Mouse (Mus musculus) forebrain, postnatal 0 days (tissue): ENCODE measurements at regions not wholly inside any gene's neighbourhood (a gene's known extent, or its start where the extent isn't known, plus 50 kb on each side); places are given as distances from the start of the nearest gene placed in this dataset.
A peak's percentile ranks its signal among the peaks of the same experiment; 100 is the strongest.

Experiments
- ATAC-seq: fragments of 200-750 bp; cut with Nextera tagmentation; 2 replicates; pipeline ENCODE4 v1.8.0; 2017; ENCODE audit warnings: mild to moderate bottlenecking, moderate library complexity
- DNase-seq: peaks from one replicate; pipeline ENCODE4 v3.0.0-alpha.2; 2015
- H3K27ac ChIP-seq: fragments of 300-500 bp; sonication (generic); 2 replicates; pipeline ENCODE4 v1.5.1; 2014; ENCODE audit warnings: low read depth, mild to moderate bottlenecking, antibody characterized with exemption, low read length, moderate library complexity, mixed read lengths
- H3K27me3 ChIP-seq: fragments of 300-500 bp; sonication (generic); 2 replicates; pipeline ENCODE4 v1.6.1; 2014; ENCODE audit warnings: mild to moderate bottlenecking, low read length, mixed read lengths; ENCODE audit not compliant: insufficient read depth
- H3K36me3 ChIP-seq: fragments of 300-500 bp; sonication (generic); 2 replicates; pipeline ENCODE4 v1.6.1; 2014; ENCODE audit warnings: mild to moderate bottlenecking, moderate library complexity; ENCODE audit not compliant: insufficient read depth
- H3K4me1 ChIP-seq: fragments of 300-500 bp; sonication (generic); 2 replicates; pipeline ENCODE4 v1.6.1; 2014; ENCODE audit warnings: antibody characterized with exemption; ENCODE audit not compliant: insufficient read depth
- H3K4me2 ChIP-seq: fragments of 300-500 bp; sonication (generic); 2 replicates; pipeline ENCODE4 v1.6.1; 2014; ENCODE audit warnings: low read depth, mild to moderate bottlenecking, moderate library complexity
- H3K4me3 ChIP-seq: fragments of 300-500 bp; sonication (generic); 2 replicates; pipeline ENCODE4 v1.5.1; 2014; ENCODE audit warnings: low read depth, low read length, mixed read lengths
- H3K9ac ChIP-seq: fragments of 300-500 bp; sonication (generic); 2 replicates; pipeline ENCODE4 v1.6.1; 2014; ENCODE audit warnings: mild to moderate bottlenecking
- H3K9me3 ChIP-seq: fragments of 300-500 bp; sonication (generic); 2 replicates; pipeline ENCODE4 v1.6.1; 2016; ENCODE audit warnings: low read length
- CTCF ChIP-seq: sonication (generic); IDR thresholded peaks from 2 replicates; pipeline ENCODE4 v1.5.1; 2016; ENCODE audit warnings: antibody characterized with exemption, control low read depth, low read depth
- WGBS: fragments of 180-500 bp; shearing (Covaris S2); extraction: QIAGEN DNeasy Blood & Tissue Kit; methylation state at CpG from one replicate; pipeline ENCODE4 v1.1.7; 2014; 5-methylcytosine and 5-hydroxymethylcytosine counted together

GRCm38 (mm10) chr11:25040983-25041382 lies 963.1 kb downstream of the Bcl11a start:
- H3K4me2 ChIP-seq, result no peak overlapping the region
- no peaks in the 10 kb centered on the region for H3K36me3 ChIP-seq
- no peak overlapping the region for H3K9ac ChIP-seq
- ATAC-seq, result no peak
- TF ChIP-seq CTCF, result no peak
- H3K4me3 ChIP-seq, result no peak overlapping the region
- no peaks in the 10 kb centered on the region for H3K9me3 ChIP-seq
- H3K27ac ChIP-seq, result no peak overlapping the region
- 46% methylated on average over 4 of the region's 4 CpGs for WGBS
- DNase-seq, result no peak
- H3K27me3 ChIP-seq, result no peaks in the 10 kb centered on the region
- H3K4me1 ChIP-seq, result no peaks in the 10 kb centered on the region

GRCm38 (mm10) chr11:25042763-25043162 lies 964.9 kb downstream of the Bcl11a start:
- Histone ChIP-seq H3K27me3 (no peaks in the 10 kb centered on the region), H3K4me1 (no peaks in the 10 kb centered on the region), H3K36me3 (no peaks in the 10 kb centered on the region), H3K9me3 (no peaks in the 10 kb centered on the region), H3K27ac (no peak overlapping the region), H3K4me2 (no peak overlapping the region), H3K4me3 (no peak overlapping the region), H3K9ac (no peak overlapping the region)
- ATAC-seq (no peak), DNase-seq (no peak)
- no peak for TF ChIP-seq CTCF
- 73% methylated on average over 3 of the region's 3 CpGs for WGBS

GRCm38 (mm10) chr11:25045339-25045738 lies 967.5 kb downstream of the Bcl11a start:
- H3K4me1 ChIP-seq, result no peaks in the 10 kb centered on the region
- no peaks in the 10 kb centered on the region for H3K9me3 ChIP-seq
- no peak overlapping the region for H3K9ac ChIP-seq
- no peak overlapping the region for H3K4me2 ChIP-seq
- DNase-seq, result no peak
- H3K27ac ChIP-seq, result no peak overlapping the region
- no peak for TF ChIP-seq CTCF
- no peaks in the 10 kb centered on the region for H3K36me3 ChIP-seq
- H3K27me3 ChIP-seq, result no peaks in the 10 kb centered on the region
- ATAC-seq, result no peak
- 16% methylated on average over 3 of the region's 3 CpGs for WGBS
- H3K4me3 ChIP-seq, result no peak overlapping the region

GRCm38 (mm10) chr11:25045977-25046376 lies 968.1 kb downstream of the Bcl11a start:
- WGBS, result 40% methylated on average over 7 of the region's 7 CpGs
- Histone ChIP-seq H3K27me3 (no peaks in the 10 kb centered on the region), H3K9me3 (no peaks in the 10 kb centered on the region), H3K4me2 (no peak overlapping the region), H3K27ac (no peak overlapping the region), H3K4me1 (no peaks in the 10 kb centered on the region), H3K36me3 (no peaks in the 10 kb centered on the region), H3K4me3 (no peak overlapping the region), H3K9ac (no peak overlapping the region)
- ATAC-seq, result no peak
- peak; percentile 15; the same call in 1 of the 2 replicates for TF ChIP-seq CTCF
- no peak for DNase-seq

- TF ChIP-seq CTCF, result no peak
- Histone ChIP-seq H3K36me3 (no peaks in the 10 kb centered on the region), H3K4me1 (no peaks in the 10 kb centered on the region; the same call in 1 of the 2 replicates), H3K4me3 (no peak overlapping the region), H3K27me3 (no peaks in the 10 kb centered on the region), H3K4me2 (no peak overlapping the region), H3K27ac (no peak overlapping the region), H3K9me3 (no peaks in the 10 kb centered on the region), H3K9ac (no peak overlapping the region)
- ATAC-seq, result no peak
- no peak for DNase-seq
- WGBS, result 74% methylated on average over 2 of the region's 2 CpGs
Observed at GRCm38 (mm10) chr11:25055698-25056097, 977.8 kb downstream of the Bcl11a start.

- H3K4me1 ChIP-seq, result no peaks in the 10 kb centered on the region; the same call in 1 of the 2 replicates
- H3K4me3 ChIP-seq, result no peak overlapping the region
- TF ChIP-seq CTCF, result no peak
- no peaks in the 10 kb centered on the region for H3K36me3 ChIP-seq
- H3K9ac ChIP-seq, result 0 out of 2 replicates have a peak overlapping the region, but pooled peaks have one; percentile 10
- no peak for DNase-seq
- H3K27ac ChIP-seq, result no peak overlapping the region
- WGBS, result 5% methylated on average over 7 of the region's 7 CpGs
- peak overlapping the region; percentile 4; the same call in 1 of the 2 replicates for H3K4me2 ChIP-seq
- no peaks in the 10 kb centered on the region for H3K27me3 ChIP-seq
- no peaks in the 10 kb centered on the region for H3K9me3 ChIP-seq
- peak; percentile 50; the same call in 1 of the 2 replicates for ATAC-seq
Observed at GRCm38 (mm10) chr11:25057093-25057521, 979.3 kb downstream of the Bcl11a start.

- H3K4me3 ChIP-seq, result no peak overlapping the region
- H3K4me1 ChIP-seq, result no peaks in the 10 kb centered on the region; the same call in 1 of the 2 replicates
- DNase-seq, result no peak
- 14% methylated on average over 2 of the region's 2 CpGs for WGBS
- H3K9me3 ChIP-seq, result no peaks in the 10 kb centered on the region
- H3K27ac ChIP-seq, result no peak overlapping the region
- no peak overlapping the region for H3K4me2 ChIP-seq
- no peak for ATAC-seq
- 0 out of 2 replicates have a peak overlapping the region, but pooled peaks have one; percentile 10 for H3K9ac ChIP-seq
- H3K27me3 ChIP-seq, result no peaks in the 10 kb centered on the region
- no peak for TF ChIP-seq CTCF
- H3K36me3 ChIP-seq, result no peaks in the 10 kb centered on the region
Observed at GRCm38 (mm10) chr11:25057543-25057942, 979.7 kb downstream of the Bcl11a start.
